Mouse (Mus musculus): ENCODE data around the gene Stmn1.

The Stmn1 gene

GRCm38 (mm10) chr4:134468215-134468575, at the start of gene Stmn1:
Gene Stmn1, plus strand, starts transcription at chr4:134468320.
- in situ Hi-C loops (cut with MboI, MseI): loop anchor here in 1 of 2 experiments (5.0 kb wide), 1 partner anchor 61 kb away; no protein-coding TSS in a partner anchor

DNA sequence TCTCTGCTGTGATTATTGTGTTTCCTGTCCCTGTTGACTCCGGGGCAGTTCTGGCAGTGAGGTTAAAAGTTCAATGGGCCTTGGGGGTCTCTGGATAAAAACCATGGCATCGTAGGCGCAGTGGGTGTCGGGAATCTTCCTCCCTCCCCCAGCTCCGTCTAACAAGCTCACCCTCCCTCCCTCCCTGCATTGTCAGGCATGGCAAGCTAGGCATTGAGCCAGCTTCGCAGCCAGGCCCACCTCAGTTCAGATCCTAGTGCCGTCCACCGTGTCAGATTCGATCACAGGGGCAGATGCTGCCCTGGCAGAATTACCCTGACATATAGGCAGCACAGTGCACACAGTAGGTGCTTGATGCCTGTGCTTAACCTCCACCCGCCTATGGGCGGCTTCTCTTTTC, 46.1 kb upstream of the Stmn1 start:
- in situ Hi-C loops (cut with MboI, MseI): loop anchor here in 1 of 2 experiments (10.0 kb wide), 1 partner anchor 453 kb away; no protein-coding TSS in a partner anchor

DNA sequence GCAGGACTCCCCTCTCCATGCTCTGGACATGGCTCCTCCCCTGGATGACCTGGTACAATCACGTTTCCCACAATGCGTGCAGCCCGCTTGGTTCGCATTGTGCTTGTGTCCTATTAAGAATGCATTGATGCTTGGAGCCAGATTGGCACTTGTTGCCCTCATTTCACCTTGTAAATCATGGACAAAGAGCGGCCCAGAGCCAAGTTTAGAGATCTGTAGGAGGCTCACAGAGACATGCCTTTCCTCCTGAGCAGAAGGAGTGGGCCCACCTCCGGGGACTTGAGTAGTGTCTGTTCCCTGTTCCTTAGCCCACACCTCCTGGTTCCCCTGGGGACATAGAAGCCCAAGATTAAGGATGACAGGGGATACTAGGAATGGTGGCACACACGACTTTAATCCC, 44.2 kb upstream of the Stmn1 start:
- in situ Hi-C loops (cut with MboI, MseI): loop anchor here in 1 of 2 experiments (10.0 kb wide), 1 partner anchor 451 kb away; no protein-coding TSS in a partner anchor

DNA sequence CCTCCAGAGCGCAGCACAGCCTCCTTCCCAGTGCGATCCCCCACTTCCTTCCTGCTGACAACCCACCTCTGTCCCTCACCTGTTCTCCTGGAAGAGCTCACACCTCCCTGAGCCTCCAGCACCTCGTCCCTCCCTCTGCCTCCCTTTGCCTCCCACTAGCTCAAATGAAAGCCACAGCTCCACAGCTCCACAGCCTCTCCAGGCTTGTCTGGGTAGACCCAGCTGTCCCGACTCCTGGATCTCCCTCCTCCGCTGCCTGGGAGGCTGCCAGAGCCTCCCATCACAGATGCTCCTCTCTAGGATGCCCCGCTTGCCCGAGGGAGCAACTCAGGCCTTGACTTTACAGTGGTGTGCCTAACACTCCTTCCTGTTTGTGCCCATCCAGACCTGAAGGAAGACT, 43.0 kb upstream of the Stmn1 start:
- in situ Hi-C loops (cut with MboI, MseI): loop anchor here in 1 of 2 experiments (10.0 kb wide), 1 partner anchor 450 kb away; no protein-coding TSS in a partner anchor

DNA sequence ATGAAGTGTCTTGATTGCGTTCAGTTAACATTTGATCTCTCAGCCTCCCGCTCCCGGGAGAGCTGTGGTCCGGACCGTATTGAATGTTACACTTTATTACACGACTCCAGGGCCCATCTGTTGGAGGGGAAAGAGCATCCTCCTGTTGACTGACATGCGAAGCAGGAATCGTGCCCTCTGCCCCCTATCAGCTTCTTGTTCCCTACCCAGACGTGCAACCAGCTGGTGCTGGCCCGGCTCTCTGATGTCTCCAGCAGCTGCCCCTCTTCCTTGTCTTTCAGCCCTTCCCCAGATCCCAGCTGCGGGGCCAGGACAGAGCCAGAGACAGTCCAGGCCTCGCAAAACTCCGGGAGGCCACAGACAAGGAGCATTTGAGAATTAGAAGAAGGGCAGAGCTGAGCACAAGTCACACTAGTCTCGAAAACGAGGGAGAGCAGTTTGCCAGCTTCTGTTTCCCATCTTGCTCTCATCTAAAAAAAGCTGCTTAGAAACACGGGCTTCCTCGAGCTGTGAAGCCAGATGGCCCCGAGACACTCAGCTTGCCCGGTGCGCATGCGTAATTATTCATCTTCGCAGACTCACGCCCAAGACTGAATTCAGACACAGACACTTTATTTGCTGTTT, 37.6 kb upstream of the Stmn1 start:
- in situ Hi-C loops (cut with MboI, MseI): no loop called here

- in situ Hi-C loops (cut with MboI, MseI): no loop called here
These were observed 35.3 kb upstream of the Stmn1 start for GRCm38 (mm10) chr4:134432686-134433360.

GRCm38 (mm10) chr4:134436185-134436584, 31.9 kb upstream of the Stmn1 start:
- in situ Hi-C loops (cut with MboI, MseI): no loop called here

GRCm38 (mm10) chr4:134436659-134437058, 31.5 kb upstream of the Stmn1 start:
- in situ Hi-C loops (cut with MboI, MseI): no loop called here

DNA sequence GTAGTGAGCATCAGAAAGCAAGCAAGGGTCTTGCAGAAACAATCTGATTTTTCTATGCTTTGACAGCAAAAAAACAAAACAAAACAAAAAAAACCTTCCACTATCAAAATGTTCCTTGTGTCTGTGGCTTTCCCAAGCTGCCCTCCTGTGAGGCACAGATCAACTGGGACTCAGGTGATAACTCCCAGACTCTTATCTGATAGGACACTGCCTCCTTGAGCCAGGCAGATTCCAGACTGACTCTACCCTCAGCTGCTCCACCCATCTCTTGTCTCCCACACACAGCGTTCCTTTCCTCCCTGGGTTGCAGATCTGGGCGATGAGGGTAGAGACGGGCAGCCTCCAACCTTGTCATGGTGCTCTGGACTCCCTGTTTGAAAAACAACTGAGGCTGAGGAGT, 29.0 kb upstream of the Stmn1 start:
- in situ Hi-C loops (cut with MboI, MseI): no loop called here

GRCm38 (mm10) chr4:134439919-134440318, 28.2 kb upstream of the Stmn1 start:
- in situ Hi-C loops (cut with MboI, MseI): no loop called here

GRCm38 (mm10) chr4:134442216-134442615, 25.9 kb upstream of the Stmn1 start:
- in situ Hi-C loops (cut with MboI, MseI): no loop called here

DNA sequence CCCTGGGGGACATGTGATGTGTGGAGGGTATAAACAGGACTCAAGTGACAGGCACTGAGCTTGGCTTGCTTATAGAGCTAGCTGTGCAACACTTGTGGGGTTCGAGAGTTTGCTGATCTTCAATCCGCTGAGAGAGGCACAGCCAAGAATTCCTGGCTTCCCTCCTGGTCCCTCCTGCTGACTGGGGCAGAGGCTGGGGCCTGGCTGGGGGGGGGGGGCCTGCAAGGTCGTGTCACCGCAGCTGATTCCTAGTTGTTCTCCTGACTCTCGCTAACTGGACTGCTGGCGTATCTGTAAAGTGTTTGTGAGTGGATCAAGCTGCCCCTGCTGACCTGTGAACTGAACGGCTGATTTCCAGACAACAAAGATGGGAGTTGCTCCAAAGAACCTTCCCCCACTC, 24.5 kb upstream of the Stmn1 start:
- in situ Hi-C loops (cut with MboI, MseI): no loop called here

DNA sequence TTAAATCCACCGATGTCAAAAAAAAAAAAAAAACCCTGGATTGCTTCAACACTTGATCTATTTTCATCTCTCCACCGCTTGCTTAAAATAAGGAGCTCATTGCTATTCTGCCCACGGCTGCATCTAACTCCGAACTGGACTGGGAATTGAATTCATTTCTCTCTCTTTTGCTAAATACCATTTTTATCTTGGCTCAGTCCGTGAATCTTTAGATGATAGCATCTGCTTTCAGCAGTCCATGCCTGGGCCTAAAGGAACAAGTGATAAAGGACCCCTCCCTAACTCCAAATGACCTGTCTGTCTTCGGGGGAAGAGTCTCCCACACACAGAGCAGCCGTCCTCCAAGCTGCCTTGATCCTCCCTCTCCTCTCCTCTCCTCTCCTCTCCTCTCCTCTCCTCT, 23.2 kb upstream of the Stmn1 start:
- in situ Hi-C loops (cut with MboI, MseI): no loop called here

DNA sequence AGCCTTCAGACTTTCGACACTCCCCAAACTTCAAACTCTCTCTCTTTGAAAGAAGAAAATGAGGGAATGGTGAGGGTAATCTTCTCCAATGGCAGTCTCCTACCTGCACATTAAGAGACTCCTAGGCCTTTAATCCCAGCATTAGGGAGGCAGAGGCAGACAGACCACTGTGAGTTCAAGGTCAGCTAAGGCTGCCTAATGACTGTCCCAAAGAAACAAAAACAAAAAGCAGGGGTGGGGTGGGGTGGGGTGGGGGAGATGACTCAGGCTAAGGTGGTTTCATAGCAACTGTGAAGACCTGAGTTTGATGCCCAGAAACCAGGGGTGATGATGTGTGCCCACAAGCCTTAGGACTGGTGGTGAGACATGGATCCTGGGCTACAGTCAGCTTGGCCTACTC, 22.6 kb upstream of the Stmn1 start:
- in situ Hi-C loops (cut with MboI, MseI): no loop called here

- in situ Hi-C loops (cut with MboI, MseI): no loop called here
These were observed 20.2 kb upstream of the Stmn1 start for GRCm38 (mm10) chr4:134447966-134448365.

DNA sequence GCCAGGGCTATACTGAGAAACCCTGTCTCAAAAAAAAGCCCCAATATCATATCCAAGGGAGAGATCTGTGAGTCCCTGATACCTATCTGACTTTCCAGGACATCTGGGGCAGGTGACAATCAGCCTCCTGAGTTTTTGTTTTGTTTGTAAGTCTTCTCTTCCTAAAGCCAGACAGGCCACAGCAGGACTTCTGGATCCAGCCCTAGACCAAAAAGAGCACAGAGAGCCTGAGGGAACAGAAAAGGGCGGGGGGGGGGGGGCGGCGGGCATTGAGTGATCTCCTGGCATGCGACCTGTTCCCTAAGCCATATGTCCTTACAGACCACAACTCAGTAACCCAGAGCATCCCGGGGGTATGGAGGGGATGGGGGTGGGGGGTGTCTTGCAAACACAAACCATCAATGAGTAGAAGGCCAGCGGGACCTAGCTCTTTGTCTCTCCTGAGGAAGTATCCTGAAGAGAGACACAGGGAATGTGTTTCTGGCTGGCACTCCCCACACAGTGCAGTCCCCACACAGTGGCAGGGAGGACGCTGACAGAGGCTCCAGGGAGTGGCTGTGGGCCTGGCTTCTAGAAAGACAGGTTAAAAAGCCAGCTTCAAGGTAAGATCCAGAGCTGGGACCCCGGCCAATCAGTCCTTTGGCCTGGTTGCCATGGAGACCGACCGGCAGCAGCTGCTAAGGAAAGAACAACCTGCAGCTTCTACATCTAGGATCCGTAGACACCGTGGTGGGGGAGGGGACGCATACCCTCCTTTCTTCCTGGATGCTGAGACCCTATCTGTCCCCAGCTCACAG, 18.3 kb upstream of the Stmn1 start:
- in situ Hi-C loops (cut with MboI, MseI): no loop called here

DNA sequence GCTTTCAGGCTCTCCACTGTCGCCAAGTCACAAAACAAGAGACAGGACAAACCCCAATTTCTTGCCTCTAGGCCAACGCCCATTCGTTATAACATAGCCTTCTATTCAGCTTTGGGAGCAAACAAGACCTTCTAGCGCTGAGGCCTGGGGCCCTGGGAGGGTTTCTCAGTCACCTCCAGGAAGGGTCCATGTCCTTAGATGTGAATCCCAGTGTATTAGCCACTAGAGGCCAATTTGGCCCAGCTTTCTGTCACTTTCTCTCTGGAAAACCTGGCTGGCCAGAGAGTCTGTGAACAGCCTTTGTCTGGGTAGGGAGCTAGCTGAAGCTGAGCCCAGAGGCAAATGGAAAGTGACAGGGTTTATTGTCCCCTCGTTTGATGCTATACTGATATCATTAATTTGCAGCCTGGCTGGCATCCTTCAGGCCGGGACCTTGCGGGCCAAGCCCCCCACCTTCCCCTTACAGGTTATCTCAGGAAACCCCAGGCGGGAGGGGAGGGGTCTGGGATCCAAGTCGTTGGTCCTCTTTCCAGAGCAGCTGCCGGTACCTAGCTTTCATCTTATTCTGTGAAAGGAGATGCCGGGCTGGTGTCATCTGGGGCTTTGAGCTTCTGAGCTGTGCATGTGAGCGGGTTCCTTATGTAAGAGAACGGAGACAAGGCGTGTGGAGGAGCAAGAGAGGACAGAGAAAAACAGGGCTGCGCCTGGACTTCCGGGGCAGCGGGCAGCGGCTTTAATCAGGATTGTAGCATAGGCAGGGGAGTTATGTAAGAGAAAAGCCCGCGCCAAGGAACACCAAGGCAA, 17.5 kb upstream of the Stmn1 start:
- in situ Hi-C loops (cut with MboI, MseI): no loop called here

- in situ Hi-C loops (cut with MboI, MseI): no loop called here
These were observed 16.6 kb upstream of the Stmn1 start for GRCm38 (mm10) chr4:134451484-134451883.

DNA sequence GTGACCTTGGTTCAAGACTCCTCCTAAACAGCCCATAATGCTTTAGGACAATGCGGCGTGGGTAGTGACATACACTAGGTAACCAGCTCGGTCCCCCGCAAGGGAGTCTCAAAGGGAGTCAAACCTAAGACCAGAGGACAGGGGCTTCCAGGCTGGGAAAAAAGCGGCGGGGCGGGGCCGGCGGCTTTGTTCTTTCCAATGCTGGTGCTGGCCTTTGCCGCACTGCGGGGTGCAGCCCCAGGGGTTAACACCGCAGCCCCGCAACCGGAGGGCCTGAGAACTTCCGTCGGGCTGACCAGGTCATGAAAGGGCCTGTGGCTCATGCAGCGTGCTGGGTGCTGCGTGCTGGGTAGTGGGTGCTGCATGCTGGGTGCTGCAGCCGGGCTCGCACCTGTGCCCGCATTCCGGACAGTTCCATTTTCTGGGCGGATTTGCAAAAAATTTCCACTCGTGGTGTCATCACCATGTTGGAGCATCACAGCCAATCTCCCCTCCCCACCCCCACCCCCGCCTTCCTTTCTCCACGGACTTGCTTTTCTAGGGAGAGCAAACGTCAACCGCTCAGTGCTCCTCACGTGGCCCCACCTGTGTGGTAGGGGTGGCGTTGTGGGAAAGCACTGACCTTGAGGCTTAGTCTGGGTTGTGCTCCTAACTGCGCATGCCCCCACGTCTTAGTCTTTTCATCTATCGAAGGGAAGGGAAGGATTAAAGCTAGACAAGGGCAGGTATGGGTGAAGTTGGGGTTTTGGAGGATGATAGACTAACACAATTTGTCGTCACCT, 14.3 kb upstream of the Stmn1 start:
- in situ Hi-C loops (cut with MboI, MseI): no loop called here

DNA sequence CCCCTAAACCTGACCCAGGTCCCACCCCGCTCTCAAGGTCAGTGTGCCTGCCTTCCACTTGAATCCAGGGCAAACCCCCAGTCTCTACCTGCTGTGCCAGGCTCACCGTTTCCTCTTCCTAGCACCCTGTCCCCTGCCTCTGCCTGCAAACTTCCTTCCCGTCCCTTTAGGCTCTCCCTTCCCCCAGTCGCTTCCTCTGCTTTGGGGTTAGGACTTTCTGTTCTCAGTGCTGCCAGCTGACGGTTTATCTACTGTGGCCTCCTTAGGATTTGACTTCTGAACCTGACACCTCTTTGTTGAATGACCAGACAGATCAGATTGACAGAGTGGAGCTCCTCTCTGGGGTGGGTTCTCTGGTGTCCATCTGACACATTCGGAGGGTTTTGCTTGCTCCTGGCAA, 12.8 kb upstream of the Stmn1 start:
- in situ Hi-C loops (cut with MboI, MseI): no loop called here

Data from T-helper 17 cell (primary cell).